Mouse (Mus musculus) olfactory bulb, adult 2 months (tissue): ENCODE results near the gene Tmsb10. TPM values are rescaled to one million over a fixed set of nuclear protein-coding genes. Genes with fewer than 3 reads are reported as not detected.

Experiments used
- H3K27ac ChIP-seq: fragments of 200-500 bp; 2 replicates; pipeline ENCODE4 v1.5.1; 2012; ENCODE audit warnings: low read depth, low read length; ENCODE audit not compliant: insufficient read depth
- H3K4me1 ChIP-seq: fragments of 200-500 bp; 2 replicates; pipeline ENCODE4 v1.6.1; 2012; ENCODE audit warnings: low read length; ENCODE audit not compliant: control insufficient read depth, insufficient read depth
- H3K4me3 ChIP-seq: fragments of 200-500 bp; 2 replicates; pipeline ENCODE4 v1.5.1; 2012; ENCODE audit warnings: mild to moderate bottlenecking, low read depth, low read length, moderate library complexity; ENCODE audit not compliant: insufficient read depth
- CTCF ChIP-seq: fragments of 200-500 bp; IDR thresholded peaks from 2 replicates; pipeline ENCODE4 v1.5.1; 2012; ENCODE audit warnings: low read depth, mild to moderate bottlenecking, low read length, moderate library complexity; ENCODE audit not compliant: insufficient read depth
- POLR2A ChIP-seq: fragments of 200-500 bp; IDR thresholded peaks from 2 replicates; pipeline ENCODE4 v1.6.1; 2012; ENCODE audit warnings: mild to moderate bottlenecking, low read depth, low read length, moderate library complexity; ENCODE audit not compliant: insufficient read depth
- WGBS: fragments of 180-500 bp; shearing (Covaris S2); methylation state at CpG from one replicate; pipeline ENCODE4 v1.1.7; 2018; 5-methylcytosine and 5-hydroxymethylcytosine counted together
- polyA plus RNA-seq: library from polyadenylated mRNA; stranded (reverse); fragments of >200 nt; gene quantifications from 2 replicates; pipeline ENCODE4 v1.2.4, GENCODE M21; 2012; ENCODE audit warnings: low replicate concordance; ENCODE audit not compliant: missing spikeins, insufficient read depth, insufficient read length

The Tmsb10 gene
- polyA plus RNA-seq, 1 experiment = 1,837 TPM

DNA sequence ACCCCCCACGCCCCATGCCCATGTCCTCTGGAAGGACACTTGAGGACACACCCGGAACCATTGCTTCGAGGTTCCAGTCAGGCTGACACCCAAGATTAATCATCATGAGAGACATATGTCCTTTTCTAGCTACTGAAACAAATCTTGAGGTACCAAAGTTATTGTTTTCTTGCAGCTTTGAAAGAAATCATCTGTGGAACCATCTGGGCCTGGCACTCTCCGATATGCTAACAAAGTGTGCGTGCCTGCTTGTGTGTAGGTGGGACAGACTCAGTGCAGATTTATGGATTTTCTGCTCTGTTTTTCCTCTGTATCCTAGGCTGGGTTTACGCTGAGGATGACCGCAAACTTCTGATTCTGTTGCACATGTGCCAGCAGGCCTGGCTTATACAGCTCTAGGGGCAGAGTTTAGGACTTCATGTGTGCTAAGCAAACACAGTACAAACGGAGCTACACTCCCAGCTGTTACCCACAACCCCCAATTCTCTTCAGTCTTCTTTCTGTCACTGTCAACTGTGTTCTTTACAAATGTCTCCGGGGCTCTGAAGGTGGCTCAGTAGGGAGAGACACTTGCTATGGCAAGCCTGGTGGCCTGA lies 9.3 kb downstream of the Tmsb10 start:
- Histone ChIP-seq H3K4me3 (no peak overlapping the region), H3K4me1 (no peaks in the 10 kb centered on the region), H3K27ac (no peak overlapping the region)
- 89% methylated on average over 9 of the region's 9 CpGs for WGBS
- TF ChIP-seq CTCF (no peak), POLR2A (no peak)

DNA sequence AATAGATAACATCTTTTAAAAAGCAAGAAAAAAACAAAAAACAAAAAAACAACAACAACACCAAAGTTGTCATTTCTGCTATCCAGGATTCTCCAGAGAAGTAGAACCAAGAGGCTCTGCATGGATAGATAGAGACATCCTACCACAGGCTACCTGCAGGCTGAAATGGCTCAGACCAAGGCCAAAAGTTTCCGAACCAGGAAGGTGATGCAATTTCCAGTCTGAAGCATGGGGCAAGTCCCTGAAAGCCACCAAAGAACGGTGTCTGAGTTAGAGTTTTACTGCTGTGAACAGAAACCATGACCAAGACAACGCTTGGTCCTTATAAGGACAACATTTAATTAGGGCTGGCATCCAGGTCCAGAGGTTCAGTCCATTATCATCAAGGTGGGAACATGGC lies 10.2 kb downstream of the Tmsb10 start:
- TF ChIP-seq POLR2A (no peak), CTCF (no peak)
- Histone ChIP-seq H3K4me1 (no peaks in the 10 kb centered on the region), H3K4me3 (no peak overlapping the region), H3K27ac (no peak overlapping the region)
- 96% methylated on average over 3 of the region's 3 CpGs for WGBS

DNA sequence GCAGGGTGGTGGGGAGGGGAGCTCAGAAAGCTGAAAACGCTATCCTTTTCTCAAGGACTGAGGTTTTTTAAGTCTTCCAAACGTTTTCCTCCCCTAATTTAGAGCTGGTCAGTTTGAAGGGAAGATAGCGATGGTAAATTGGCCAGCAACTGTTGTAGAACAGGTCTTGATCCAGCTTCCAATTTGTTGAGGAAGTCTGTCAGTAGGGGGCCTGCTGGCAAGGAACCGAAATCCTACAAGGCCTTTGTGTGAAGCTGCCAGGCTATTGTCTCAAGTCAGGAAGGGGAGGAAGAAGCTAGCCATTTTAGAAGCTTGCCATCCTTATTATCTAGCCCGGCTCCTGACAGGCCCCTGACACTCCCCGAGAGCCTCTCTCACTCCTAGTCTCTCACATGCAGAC lies 10.6 kb downstream of the Tmsb10 start:
- no peak overlapping the region for H3K27ac ChIP-seq

DNA sequence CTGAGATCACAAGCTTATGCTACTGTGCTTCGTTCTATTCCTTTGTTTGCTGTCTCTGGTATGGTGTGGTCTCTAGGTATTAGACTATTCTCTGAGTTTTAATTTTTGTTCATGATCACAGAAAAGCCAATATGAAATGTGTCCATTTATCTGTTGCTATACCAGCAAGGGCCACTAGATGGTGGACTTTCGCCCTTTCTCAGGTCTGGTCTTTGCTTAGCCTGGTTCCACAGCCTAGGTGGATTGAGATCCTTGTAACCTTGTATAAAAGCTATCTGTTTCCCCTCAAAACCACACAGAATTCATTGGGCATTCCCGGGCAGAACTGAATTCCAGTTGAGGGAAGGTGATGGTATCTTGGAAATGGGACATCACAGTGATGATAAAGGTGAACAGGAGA lies 18.1 kb downstream of the Tmsb10 start:
- no peak overlapping the region for H3K27ac ChIP-seq
- H3K4me3 ChIP-seq = no peak overlapping the region
- WGBS = 10% methylated on average over 3 of the region's 3 CpGs
- TF ChIP-seq CTCF (no peak), POLR2A (no peak)
- no peaks in the 10 kb centered on the region for H3K4me1 ChIP-seq

More for the DNA sequence above, 10.6 kb downstream of the Tmsb10 start:
- TF ChIP-seq CTCF = no peak
- no peak for TF ChIP-seq POLR2A
- 47% methylated on average over 6 of the region's 6 CpGs for WGBS
- H3K4me1 ChIP-seq = no peaks in the 10 kb centered on the region
- no peak overlapping the region for H3K4me3 ChIP-seq

DNA sequence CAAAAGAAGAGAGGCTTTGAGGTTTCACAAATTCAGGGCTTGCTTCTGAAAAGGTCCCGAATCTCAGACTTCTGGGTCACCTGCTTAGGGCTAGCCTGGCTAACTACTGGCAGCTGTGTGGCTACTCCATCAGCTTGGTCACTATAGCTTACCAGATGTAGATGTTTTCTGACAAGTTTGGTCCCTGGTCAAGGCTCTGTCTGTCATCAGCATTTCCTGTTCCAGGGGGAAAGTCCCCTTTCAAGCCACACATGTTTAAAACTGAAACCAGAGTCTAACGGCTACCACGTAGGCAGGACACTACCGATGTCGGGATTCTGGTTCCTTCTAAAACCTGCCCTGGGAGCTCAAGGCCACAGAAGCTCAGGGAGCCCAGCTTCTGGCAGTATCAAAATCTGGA lies 20.7 kb downstream of the Tmsb10 start:
- WGBS = 75% methylated on average over 5 of the region's 5 CpGs
- TF ChIP-seq CTCF = no peak
- TF ChIP-seq POLR2A = no peak
- H3K4me1 ChIP-seq = no peaks in the 10 kb centered on the region

DNA sequence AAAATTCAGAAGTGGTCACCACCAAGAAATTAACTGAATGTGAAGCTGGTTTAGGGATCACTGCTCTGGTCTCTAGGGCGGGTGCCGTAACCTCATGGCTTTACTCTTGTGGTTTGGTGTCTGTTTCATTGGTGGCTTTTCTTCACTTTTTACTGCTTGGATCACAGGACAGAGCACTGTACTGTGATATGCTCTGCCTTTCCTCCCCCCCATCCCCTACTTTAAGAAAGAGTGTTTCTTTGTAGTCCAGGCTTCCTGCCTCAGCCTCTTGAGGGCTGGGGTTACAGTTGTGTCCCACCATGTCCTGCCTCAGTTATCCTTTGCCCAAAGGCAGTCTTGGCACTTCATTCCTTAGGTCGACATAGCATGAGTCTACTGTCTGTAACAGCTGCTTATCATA lies 21.1 kb downstream of the Tmsb10 start:
- 88% methylated on average over 3 of the region's 3 CpGs for WGBS
- TF ChIP-seq CTCF (no peak), POLR2A (no peak)

More for the DNA sequence above, 20.7 kb downstream of the Tmsb10 start:
- Histone ChIP-seq H3K27ac (no peak overlapping the region), H3K4me3 (no peak overlapping the region)

DNA sequence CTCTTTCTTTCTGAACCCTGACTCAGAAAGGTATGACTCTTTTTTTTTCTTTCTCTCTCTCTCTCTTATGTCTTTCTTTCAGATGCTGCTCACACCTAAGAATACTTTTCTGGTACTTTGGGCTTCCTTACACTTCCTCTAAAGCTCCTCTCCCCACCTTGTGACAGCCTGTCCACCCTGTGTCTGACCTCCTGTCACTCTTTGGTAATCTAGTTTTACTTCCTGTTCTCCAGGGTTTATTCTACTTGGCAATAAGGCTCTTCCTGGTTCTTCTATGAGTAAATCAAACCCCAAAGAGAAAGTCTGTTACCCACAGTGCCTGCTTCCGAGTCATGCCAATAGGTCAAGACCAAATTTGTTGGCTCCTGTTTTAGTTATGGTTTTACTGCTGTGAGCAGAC lies 25.6 kb downstream of the Tmsb10 start:
- 95% methylated on average over 1 of the region's 1 CpGs for WGBS
- TF ChIP-seq POLR2A (no peak), CTCF (no peak)

More for the DNA sequence above, 21.1 kb downstream of the Tmsb10 start:
- no peaks in the 10 kb centered on the region for H3K4me1 ChIP-seq
- no peak overlapping the region for H3K4me3 ChIP-seq
- no peak overlapping the region for H3K27ac ChIP-seq

DNA sequence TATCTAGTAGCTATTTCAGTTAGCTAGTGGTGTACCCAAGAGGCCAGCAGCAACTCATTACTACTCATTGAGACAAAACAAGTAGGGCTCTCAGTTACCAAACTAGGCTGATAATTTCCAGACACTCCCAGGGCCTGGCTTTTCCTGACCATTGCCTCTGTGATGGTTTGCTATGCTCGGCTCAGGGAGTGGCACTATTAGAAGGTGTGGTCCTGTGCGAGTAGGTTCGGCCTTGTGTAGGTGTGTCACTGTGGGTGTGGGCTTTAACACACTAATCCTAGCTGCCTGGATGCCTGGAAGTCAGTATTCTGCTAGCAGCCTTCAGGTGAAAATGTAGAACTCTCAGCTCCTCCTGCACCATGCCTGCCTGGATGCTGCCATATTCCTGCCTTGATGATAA lies 27.0 kb downstream of the Tmsb10 start:
- TF ChIP-seq POLR2A (no peak), CTCF (no peak)
- Histone ChIP-seq H3K4me1 (peaks cover 7% of the 10 kb centered on the region), H3K27ac (no peak overlapping the region), H3K4me3 (no peak overlapping the region)
- WGBS = 96% methylated on average over 3 of the region's 3 CpGs

More for the DNA sequence above, 25.6 kb downstream of the Tmsb10 start:
- Histone ChIP-seq H3K4me3 (no peak overlapping the region), H3K4me1 (no peaks in the 10 kb centered on the region), H3K27ac (no peak overlapping the region)

DNA sequence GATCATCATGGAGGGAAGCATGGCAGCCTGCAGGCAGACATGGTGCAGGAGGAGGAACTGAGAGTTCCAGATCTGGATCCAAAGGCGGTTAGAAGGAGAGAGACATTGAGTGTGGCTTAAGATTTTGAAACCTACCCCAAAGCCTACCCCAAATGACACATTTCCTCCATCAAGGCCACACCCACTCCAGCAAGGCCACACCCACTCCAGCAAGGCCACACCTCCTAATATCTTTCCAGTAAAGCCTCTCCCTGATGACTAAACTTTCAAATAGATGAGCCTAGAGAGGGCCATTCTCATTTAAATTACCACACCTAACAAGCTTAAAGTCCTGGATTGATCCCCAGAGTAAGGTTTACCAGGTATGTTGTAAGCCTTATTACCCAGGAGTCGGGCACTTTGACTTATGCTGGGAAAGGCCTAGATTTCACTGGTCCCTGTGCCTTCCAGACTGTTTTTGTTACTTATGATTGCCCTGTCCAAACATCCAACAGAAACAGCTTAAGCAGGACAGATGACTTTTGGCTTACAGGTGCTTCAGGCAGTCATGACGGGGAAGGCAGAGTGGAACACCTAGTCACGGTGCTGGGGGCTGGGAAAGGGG lies 28.7 kb downstream of the Tmsb10 start:
- WGBS = 93% methylated on average over 4 of the region's 4 CpGs
- TF ChIP-seq POLR2A = no peak
- no peak for TF ChIP-seq CTCF
- no peak overlapping the region for H3K4me3 ChIP-seq
- H3K4me1 ChIP-seq = peaks cover 7% of the 10 kb centered on the region
- no peak overlapping the region for H3K27ac ChIP-seq
